Mouse (Mus musculus): ENCODE data around the gene Igfn1.

The Igfn1 gene

DNA sequence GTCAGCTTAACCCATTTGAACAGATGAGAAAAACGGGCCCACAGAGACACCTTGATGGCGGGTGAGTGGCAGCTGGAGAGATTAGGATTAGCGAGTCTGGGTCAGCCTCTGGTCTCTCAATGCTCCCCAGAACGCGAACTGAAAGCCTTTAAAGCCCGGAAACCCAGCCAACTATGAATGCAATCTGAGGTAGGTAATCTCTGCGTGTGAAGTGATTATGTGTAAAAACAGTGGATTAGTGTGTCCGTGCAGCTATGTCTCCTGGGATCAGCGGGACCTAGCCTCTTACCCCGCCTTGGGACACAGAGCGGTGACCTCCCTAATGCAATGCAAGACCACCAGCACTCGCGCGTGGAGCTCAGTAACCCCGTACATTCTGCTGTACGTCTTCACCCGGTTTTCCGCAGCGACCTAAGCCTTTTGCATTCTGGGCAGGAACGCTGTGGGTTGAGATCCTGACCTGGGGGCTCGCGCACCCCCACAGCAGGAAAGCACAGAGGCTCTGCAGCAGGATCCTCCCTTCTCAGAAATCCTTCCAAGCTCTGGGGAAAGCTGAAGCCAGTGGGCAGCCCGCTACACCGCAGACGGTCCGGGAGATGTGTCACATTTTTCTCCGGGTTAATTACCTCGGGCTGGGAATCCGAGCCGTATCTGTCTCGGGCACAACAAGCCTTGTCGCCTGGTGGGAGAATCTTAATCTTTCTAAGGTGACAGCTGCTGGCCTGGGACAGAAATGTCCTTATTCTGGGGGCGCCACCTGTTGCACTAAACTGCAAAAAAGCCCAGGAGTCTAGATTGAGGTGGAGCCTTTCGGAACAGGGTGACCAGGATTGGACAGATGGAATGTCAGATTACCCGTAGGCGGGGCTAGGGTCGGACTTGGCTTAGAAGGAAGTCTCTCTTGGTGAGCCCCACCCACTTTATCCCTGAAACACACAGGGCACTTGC, 1.3 kb upstream of the Igfn1 start, which contains the start of gene Tmem9:
Tmem9 (plus strand) TSS at position 940 of the 948 bp plus-strand sequence.
- peak; percentile 90 for DNase-seq

GRCm38 (mm10) chr1:136001438-136001837, 4.7 kb downstream of the Igfn1 start:
- DNase-seq: no peak

DNA sequence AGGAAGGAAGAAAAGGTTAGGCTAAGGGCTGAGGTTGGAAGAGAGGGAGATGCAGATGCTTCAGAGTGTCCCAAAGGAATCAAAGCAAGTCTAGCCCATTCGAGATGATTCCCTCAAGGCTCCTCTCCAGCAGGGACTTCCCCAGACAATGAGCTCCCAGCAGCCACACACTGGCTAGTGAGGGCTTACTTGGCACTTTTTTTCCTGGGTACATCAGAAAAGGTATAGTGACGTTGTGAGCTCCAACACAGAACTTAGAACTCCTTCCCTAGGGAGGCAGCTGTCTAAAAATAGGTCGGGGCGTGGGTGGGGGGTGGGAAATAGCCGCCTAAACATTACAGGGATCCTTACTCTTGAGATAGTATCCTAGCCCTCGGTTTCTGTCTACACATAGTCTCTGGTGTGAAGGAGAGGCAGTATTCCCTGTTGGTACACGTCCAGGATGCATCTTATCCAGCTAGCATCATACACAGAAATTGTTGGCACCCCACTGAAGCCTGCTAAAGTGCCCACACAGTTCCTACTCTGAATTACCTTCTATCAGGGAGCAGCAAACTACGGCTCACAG, 6.3 kb downstream of the Igfn1 start:
- DNase-seq: no peak

DNA sequence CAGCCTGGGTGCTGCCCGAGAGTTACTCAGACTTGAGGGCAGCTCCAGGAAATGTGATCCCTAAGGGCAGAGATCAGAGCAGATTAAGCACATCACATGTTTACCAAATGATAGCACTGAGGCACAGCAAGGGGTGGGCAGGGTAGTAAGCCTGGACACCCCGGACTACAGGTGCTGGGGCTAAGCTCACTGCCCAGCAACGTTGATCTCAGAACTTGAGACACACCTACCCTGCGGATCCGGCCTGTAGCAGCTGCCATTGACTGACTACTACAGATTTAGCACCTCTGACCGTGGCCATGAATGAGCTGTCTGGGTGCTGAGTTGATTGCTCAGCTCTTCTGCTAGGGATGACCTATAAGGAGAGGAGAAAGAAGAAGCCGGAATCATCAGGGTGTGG, 8.6 kb downstream of the Igfn1 start:
- DNase-seq: no peak

DNA sequence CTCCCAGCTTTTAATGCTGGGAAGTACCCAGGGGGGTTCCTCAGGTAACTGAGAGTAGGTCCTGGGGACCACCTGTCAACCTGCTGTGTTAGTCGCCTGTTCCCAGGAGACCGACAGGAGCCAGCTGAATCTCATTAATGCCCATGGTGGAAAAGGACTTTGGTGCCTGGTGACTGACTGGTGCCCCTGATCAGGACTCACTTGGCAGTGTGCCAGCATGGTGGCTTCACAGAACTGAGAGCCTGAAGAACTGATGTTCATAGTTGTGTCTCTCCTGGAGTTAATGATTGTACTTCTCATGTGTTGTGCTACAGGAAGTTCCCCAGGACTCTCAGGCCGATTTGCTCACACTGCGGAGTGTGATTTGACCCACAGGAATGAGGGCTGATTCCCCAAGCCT, 12.7 kb downstream of the Igfn1 start:
- no peak for DNase-seq

DNA sequence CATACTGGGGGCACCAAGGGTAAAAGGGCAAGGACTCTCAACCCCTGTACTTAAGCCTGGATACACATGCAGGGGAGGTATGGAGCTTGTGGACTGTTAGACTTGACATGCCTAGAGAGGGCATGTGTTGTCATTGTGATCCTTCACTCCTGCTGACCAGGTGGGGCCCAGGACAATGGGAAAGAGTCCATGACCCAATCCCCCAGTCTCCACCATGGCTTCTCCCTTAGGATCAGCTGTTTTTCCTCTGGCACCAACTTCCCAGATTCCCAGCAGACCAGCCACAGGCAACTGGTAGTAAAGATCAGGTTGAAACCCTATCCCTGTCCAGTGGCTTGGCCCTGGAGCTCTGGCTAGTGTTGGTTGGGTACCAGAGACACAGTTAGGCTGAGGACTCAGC, 16.3 kb downstream of the Igfn1 start:
- DNase-seq: no peak

DNA sequence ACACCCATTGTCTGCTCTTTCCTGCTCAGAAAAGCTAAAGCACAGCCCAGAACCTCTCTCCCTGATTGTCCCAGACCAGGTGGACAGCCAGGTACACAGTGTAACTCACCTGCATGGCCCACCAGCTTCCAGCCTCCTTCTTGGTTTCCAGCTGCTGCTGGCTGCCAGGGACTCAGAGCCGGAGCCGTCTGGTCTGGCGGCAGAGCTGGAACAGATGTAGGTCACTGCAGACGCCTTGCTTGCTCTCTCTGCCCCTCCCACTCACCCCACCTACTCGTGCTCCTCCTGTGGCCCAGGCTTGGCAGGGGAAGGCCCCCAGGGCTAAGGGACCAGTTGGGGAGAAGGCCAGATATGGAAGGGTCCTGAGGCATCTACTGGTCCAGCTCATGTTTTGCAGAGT, 22.0 kb downstream of the Igfn1 start:
- no peak for DNase-seq

- no peak for DNase-seq
Measured at GRCm38 (mm10) chr1:135972576-135972975, 33.6 kb downstream of the Igfn1 start.

GRCm38 (mm10) chr1:135970486-135970885, 35.7 kb downstream of the Igfn1 start:
- no peak for DNase-seq

DNA sequence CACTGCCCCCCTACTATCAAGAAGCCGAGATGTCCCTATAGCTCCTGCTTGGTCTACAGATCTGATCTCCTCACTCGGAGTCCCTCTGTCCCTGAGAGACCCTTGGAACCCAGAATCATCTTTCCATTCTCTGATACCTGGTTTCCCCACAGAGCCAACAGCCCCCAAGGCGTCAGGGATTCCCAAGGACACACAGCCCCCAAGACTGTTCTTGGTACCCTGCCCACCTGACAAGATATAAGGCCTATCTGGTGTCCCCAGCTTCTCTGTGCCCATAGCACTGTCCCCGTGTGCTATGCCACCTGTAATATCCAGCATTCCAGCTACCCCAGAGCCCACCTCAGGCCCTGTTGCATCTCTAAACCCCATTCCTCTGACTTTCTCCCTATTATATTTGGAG, 38.4 kb downstream of the Igfn1 start:
- no peak for DNase-seq

DNA sequence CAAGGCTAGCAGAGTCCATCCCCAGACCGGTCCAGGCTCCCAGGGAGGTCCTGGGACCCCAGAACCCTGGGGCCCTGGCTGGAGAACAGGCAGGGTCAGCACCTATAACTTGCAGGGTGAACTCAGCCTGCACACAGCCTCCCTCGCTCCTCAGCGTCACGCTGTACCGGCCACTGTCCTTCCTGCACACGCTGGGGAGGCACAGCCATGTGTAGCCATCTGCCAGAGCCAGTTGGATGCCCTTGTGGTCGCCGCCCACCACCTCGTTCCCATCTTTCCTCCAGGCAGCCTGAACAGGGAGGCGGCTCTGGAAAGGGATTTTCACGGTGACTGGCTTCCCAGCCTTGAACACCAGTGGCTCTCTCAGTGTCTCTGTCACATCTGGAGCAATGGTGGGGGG, 41.6 kb downstream of the Igfn1 start:
- DNase-seq: no peak

DNA sequence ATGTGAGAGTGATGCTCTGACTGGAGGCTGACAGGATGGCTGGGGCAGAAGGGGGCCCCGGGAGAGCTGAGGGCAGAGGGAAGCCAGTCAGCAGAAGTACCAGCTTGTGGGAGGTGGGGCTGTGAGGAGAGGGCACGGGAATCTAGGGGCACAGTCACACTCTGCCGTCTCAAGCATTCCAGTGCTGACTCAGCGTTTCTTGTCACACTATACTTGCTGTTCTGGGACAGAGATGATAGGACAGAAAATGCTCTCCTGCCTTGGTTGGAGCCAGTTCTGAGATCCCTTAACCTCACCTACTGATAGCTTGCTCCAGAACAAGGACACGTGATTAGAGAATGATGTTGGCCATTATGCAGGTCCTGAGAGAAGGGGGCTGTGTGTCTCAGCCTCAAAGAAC, 43.0 kb downstream of the Igfn1 start:
- no peak for DNase-seq

DNA sequence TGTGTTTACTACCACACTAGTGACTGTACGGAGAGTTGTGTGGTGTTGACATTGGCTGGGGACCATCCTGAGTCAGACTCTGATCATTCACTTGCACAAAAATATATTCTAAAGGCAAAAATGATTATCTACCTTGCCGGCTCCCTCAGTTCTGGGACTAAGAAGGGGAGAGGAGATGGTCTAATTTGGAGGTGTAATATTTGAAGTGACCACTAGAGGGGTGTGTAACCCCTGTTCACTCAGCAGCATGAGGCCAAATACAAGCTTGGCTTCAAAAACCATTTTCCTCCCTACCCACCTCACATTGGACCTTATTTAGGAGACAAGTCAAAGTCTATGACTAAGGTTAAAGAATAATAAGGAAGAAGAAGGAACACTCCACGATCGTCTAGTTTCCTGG, 47.7 kb downstream of the Igfn1 start:
- peak; percentile 42 for DNase-seq

DNA sequence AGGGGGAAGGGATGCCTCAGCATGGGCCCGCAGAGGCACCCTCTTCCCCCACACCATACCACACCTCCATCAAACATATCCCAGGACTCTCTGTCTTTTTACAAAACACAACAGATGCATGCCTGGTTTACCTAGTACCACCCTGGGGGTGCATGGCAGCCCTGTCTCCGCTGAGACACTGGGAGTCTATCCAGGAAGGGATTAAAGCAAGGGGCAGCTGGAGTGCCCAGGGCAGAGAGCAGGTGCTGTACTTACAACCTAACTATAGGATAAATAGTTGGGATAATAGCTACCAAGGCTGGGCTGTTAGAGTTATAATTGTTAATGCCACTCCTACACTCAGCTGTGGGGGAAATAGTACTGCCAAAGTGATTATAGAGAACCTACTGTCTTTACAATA, 57.3 kb downstream of the Igfn1 start:
- DNase-seq: no peak

DNA sequence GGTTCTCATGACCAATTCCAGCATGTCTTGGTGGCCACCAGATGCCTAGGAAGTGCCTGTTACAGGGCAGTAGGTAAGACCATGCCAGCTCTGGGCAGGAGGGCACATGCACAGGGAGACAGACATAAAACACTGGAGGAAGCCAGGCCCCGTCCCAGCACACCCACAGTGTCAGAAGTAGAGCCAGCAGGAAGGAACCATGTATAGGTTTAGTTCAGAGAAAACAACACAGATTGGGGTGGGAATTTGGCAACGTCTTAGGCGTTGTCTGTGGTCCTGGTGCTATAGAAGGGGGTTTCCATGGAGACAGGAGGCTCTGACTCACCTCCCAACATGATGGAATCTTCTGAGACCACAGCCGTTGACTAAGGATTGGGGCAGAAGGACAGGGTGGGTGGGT, 59.9 kb downstream of the Igfn1 start:
- no peak for DNase-seq

- DNase-seq: peak; percentile 63
Measured at GRCm38 (mm10) chr1:135945711-135946110, 60.4 kb downstream of the Igfn1 start.

DNA sequence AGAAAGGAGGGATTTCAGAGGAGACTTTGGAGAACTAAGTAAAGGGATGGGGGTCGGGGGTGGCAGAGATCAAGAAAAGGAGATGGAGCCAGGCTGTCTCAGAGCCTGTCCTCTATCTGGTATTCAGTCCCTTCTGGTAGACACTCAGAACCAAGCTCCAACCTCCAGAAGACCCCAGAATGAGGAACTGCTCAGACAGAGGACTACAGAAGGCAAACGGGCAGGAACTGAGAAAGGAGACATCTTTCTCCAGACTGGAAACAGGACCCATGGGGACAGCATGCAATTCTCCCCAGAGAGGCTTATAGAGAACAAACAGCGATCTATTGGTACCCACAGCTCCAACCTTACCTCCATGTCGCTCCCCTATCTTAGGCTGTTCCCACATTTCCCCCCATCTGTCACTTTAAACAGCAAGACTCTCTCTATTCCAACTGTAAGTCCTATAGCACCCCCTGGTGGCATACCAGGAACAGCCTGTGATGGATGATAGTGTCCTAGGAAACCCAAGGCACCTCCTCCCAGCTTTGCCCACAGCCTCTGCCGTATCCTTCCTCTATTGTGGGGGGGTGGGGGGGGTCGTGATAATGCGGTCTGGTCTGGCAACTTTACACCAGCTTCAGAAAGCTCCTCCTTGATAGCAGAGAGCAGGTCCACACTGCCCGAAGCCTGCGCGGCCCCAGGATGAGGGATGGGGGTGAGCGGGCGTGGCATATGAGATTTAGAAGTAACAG, 61.4 kb downstream of the Igfn1 start:
- peak; percentile 92 for DNase-seq

DNA sequence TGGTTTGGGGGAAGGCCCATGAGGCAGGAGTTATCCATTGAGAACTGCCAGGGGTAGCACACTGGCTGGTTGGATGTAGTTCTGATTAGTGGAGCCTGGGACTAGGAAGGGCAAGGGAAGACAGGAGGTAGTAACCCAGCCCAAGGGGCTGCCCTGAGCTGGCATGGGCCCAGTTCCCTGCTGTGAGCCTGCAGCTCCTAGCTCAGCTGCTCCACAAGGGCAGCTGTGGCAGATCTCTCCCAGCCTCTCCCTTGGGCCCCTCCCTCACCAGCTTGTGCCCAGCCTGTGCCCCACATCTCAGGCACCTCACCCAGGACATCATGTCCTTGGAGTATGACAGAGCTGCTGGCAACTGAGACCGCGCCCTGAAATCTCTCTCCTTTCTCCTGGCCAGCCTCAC, 62.4 kb downstream of the Igfn1 start:
- no peak for DNase-seq

DNA sequence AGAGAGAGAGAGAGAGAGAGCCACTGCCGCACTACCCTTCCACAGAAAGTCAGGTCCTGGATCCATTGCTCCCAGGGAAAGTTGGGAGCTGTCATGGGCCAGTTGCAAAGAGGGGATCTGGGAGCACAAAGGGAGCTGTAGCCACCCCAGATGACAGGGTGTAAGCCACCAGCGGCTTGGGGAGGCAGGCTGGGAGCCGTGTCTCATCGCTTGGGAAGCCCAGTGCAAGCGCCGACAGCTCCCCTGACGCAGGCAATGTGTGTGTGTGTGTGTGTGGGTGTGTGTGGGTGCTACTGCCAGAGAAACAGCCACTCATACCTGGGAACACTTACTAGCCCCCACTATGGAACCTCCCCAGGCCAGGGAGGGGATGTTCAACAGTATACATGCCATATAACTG, 64.0 kb downstream of the Igfn1 start:
- DNase-seq: no peak

- DNase-seq: no peak
Measured at GRCm38 (mm10) chr1:135941259-135942006, 64.7 kb downstream of the Igfn1 start.

- no peak for DNase-seq
Measured at GRCm38 (mm10) chr1:135936091-135936490, 70.1 kb downstream of the Igfn1 start.

DNA sequence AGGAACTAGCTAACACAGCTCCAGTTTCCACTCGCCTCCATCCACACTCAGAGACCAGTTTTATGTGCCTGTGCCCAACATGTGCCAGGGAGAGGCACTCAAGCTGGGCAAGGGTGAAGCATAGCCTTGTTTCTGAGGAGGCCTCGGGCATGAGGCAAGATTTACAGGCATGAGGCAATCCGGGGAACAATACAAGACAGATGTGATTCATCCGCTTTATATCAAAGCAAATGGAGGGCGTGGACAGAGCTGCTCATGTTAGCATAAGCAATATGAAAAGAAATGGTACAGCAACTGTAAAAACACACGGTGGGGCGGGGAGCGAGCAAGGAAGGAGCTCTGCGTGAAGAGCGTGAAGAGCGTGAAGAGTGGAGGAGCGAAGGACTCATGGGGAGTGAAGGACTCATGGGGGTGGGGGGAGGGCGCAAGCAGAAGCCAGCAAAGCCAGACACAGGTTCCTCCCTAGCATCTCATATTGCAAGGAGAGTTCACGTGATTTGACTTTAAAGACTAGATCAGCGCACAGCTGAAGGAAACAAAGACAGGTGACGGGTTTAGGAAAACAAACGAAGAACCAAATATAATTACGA, 72.3 kb downstream of the Igfn1 start:
- DNase-seq: no peak

DNA sequence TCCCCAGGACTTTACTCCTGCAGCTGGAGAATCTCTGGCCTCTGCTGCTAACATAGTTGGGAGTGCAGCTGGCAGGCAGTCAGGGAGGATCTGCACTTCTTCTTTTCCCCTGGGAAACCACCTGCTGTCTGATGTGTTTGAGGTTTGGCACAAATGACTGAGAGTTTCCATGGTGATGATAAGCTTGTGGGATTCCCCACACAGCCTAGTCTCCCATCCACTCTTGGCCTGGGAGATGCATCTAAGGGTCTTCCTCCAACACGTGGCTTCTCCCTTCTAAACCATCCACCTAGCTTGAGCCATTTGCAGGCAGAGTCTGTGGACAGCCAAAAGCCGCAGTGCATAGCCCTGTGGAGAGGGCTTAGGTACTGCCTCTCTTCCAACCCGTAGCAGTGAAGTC, 76.3 kb downstream of the Igfn1 start:
- no peak for DNase-seq

Data from lung, postnatal 10 days (tissue).